Mouse (Mus musculus) 3134 (cell line): ENCODE results near the gene Pdia2.

ENCODE experiments used
- DNase-seq: peaks from one replicate; pipeline ENCODE4 v3.0.0-alpha.2; 2011; ENCODE audit warnings: low spot score; ENCODE audit not compliant: insufficient read length; ENCODE audit errors: extremely low read depth

Gene Pdia2

DNA sequence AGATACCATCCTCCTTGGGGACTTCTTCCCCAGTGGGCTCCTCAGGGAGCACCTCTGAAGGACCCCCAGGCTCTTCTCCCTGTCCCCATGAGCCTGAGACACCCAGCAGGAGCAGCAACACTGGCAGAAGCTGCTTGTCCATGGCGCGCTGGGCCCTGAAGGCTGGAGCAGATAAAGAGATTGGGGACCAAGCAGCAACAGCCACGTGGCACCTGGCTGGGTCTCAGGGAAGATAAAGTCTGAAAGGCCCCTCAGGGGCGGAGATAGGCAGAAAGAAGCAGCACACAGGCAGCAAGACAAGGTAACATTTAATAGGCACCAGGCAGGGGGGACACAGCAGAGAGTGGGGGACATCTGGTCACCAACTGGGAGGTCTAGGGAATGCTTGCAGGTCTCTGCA, at the start of gene Pdia2:
Gene Pdia2, minus strand, starts transcription at position 196 of the 400 bp plus-strand sequence.
- DNase-seq = no peak

DNA sequence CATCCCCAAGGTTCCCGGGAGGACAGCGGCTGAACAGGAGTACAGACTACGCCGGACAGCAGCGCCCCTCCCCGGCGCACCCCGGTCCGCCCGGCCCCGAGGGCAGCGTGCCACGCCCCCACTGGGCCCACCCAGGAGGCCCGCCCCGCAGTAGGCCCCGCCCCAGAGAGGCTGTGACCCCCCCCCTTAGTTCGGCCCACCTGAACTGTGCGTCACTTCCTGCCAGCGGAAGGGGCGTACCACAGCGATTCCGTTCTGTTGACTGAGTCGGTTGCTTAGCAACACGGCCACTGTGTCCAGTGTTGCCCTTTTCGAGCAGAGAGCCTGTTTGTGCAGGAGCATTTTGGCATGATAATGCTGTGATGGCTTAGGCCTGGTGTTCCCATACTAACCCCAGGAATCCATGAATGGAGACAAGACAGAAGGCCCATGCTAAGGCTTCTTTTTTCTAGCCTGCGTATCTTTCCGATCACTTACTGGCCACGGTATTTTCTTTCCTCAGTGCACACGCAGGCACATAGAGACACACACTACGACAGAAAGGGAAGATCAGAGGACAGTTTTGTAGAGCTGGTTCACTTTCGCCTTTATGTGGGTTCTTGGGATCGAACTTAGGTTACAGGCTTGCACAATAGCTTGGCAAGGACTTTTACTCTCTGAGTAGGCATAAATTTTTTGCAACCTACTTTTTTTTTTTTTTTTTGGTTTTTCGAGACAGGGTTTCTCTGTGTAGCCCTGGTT, 45.4 kb upstream of the Pdia2 start, which contains the start of gene Fam234a:
Gene Fam234a, minus strand, starts transcription at position 142 of the 741 bp plus-strand sequence.
- no peak for DNase-seq

DNA sequence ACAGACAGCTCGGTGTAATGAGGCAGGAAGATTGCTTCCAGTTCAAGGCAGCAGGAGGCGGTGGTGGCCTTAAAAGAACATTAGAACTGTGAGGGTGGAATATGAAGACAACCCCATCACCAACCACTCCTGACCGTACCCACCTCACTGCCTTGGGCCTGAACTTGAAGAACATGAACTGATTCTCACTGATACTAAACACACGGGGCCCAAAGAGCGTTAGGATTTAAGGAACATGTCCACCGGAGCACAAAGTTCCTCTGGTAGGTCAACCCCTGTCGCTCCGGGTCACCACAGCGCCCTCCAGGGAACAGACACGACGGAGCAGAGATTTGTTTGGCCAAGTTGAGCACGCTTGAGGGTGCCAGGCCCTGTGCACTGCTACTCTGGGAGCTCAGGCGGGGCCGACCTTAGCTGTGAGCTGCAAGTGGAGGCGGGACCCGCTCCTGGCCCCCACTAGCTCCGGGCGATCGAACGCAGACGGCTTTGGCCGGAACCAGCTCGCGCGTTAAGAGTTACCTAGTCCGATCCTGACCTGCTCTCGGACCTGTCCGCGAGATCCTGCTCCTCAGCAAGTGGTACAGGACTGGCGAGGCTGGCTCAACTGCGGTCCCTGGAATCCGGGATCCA, 44.7 kb upstream of the Pdia2 start:
- DNase-seq = peak; percentile 92

DNA sequence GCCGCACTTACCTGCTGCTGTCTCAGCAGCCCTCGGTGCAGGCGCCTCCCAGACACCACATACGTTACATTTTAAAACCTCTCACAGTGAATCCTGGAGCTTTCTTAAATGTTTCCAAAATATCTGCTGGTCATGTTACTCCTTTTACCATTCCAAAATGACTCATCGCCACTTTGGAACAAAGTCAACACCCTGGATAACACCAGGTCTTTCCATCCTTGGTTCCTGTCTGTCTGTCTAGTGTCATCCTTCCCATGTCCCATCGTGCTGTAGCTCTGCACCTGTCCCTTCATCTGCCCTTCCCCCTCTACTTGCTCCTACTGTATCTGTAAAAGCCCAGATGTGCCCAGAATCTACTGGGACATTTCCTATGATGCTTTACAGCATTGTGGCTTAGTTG, 42.1 kb upstream of the Pdia2 start:
- DNase-seq = peak; percentile 60

DNA sequence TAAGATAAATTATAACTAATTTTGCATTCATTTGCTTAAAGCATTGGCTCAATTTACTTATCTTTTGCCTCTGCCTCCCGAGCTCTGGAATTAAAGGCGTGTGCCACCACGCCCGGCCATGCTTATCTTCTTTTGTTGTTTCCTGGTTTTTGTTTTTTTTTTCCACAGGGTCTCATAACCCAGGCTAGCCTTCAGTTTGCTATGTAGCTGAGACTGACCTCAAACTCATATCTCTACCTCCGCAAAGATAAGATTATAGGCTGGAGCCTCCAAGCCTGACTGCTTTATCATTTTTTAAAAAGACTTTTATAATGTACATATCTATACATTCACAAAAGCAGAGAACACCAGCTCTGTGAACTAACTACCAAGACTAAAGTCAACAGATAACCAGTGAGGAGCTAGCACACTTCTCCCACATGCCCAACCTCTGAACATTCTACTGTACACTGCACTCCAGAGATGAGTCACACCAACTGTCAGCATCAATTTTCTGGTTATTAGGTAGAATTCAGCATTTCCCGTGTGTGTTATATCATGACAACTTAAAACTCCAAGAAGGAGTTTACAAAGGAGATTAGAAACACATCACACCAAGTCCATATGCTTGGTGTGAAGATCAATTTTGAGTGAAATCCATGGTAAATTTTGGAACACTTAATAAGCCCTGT, 41.4 kb upstream of the Pdia2 start:
- DNase-seq = no peak

DNA sequence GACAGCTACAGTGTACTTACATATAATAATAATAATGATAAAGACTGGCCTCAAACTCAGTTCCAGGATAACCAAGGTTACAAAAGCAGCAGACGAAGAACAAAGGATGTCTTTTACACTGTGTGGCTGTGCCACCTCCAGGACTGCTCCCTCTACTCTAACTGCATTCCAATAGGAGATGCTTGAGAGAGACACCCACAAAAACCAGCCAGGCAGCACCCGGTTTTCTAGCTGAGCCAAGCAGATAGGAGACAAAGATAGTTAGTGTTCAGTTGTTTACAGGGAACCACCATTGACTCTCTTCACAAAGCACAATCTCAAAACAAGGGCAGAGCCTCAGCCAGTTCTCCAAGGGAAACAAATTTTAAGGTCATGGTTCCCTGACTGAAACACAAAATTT, 40.7 kb upstream of the Pdia2 start:
- no peak for DNase-seq

DNA sequence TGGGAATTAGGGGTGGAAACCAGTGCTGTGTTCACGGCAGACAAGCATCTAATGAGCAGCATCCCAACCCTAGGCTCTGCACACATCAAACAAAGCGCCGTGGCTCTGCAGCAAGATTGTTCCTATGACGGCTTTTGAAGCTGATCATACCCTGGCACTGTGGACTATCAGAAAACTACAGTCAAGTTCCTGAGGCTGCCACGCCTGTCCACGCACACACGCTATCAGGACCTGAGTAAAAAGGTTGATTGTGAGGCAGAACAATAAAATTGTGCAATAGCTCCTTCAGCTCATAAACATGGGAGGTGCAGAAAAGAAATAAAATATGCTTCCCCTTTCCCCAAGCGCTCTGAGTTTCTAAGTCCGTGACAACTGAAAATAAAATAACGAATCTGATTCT, 38.8 kb upstream of the Pdia2 start:
- DNase-seq = no peak

DNA sequence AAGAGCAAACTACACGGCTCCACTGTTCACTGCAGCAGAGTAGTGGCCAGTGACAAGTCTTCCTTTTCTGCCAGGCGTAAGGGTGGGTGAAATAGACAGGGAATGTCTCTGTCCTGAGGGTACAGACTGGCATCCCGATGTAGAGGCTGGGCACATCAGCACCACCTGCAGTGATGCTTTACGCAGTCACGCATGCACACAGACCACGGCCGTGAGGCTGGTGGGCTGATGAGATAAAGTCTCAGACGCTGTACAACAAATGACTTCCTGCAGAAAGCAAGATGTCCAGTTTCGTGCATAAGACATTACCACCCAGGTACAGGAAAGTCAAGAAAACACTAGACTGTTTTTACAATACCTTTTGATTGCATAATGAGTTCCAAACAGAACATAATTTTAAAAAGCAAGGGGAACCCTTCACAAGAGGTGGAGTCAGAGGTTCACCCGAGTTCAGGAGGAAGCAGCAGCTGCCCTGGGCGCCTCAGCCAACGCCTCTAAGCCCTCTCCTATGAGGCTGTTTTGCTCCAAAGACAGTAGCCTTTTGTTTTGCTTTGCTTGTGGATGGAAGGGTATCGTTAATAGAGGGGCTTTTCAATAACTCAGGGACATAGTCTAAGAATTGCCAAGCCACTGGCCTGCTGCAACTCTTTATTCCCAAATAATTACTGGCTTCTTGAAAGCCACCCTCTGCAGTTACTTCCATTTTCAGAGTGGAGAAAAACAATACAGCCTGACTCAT, 36.4 kb upstream of the Pdia2 start:
- no peak for DNase-seq

DNA sequence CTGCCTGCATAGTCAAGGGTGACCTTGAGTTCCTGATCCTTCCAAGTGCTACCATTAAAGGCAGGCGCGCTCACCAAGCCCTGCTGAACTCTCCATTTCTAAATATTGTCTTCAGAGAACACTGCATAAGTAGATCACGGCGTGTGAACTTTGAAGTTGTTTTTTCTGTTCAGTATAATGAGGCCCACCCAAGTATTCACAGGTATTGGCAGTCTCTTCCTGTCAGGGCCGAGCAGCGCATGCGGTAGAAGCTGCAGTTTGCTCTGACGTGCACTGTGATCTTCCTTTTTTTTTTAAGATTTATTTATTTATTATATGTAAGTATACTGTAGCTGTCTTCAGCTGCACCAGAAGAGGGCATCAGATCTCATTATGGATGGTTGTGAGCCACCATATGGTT, 35.5 kb upstream of the Pdia2 start:
- DNase-seq = no peak

DNA sequence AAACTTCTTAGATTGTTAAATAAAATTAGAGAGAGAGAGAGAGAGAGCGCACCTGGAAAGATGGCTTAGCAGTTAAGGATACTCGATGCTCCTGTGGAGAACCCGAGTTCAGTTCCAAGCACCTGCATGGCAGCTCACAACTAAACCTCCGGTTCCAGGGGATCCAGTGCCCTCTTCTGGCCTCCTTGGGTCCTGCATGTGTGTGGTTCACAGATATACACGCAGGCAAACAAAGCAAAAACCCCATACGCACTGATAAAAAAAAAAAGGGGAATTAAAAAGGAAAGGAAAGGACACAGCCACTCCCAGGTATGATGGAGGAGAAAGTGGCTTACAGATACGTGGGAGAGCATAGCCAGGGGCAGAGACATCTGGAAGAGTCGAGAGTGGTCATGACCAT, 34.0 kb upstream of the Pdia2 start:
- no peak for DNase-seq

DNA sequence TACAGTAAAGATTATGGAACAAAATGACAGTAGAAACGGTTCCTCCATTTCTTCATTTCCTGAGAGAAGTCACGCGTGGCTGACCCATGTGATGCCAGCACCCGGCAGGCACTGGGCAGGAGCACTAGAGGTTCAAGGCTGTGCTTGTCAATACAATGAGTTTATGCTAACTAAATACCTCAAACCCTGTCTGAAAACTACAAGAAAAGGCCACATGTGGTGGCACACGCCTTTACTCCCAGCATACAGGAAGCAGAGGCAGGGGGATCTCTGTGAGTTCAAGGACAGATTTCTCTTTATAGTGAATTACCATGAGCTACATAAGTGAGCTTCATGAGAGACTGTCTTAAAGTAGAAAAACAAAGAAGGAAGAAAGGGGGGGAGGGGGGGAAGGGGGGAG, 32.3 kb upstream of the Pdia2 start:
- no peak for DNase-seq

DNA sequence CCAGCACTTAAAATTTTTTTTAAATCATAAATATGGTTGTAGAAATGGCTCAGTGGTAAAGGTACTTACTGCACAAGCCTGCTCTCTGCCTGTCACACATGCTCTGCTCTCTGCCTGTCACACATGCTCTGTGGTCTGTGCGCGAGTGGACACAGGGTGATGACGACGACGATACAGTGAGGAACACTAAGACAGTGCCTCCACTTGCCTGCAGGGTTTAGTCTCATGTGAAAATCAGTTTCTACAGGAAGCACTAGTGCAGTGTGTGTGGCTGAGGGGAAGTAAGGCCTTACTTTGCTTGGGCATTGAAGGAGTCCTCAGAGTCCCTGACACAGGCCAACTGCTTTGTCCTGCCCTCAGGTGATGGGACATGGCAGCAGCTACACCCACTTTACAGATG, 30.9 kb upstream of the Pdia2 start:
- no peak for DNase-seq

DNA sequence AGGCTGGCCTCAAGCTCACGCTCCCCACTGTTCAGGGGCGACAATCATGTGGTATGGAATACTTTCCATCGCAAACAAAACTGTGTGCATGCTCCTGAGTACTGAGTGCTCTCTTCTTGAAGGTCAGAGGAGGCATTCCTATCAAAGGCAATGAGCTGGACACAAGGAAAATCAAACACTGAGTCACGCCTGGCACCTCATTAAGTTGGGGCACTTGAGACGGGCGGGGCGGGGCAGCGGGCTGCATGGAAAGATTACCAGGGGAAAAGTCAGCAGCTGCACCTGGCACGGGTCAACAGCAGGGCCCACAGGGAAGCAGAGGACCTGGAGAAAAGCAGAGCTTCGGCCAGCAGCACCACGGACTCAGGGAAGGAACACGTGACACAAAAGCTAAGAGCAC, 26.3 kb upstream of the Pdia2 start:
- no peak for DNase-seq

DNA sequence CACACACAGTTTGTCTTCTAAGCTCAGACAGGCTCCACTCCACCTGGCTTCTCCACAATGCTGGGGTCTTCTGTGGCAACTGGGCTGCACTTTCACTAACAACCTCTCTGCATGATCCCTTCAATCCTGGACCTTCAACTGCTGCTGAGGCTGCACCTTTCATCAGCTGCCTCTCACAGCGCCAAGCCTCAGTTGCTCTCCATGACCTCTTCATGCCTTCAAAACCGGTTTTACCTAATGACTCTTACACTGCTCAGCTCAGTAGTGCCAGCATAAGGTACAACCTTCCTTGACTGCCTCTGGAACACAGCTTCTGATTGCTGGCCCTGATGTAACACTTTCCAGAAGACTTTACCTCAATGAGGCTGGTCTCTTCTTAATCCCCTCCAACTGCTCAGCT, 22.6 kb upstream of the Pdia2 start:
- no peak for DNase-seq

DNA sequence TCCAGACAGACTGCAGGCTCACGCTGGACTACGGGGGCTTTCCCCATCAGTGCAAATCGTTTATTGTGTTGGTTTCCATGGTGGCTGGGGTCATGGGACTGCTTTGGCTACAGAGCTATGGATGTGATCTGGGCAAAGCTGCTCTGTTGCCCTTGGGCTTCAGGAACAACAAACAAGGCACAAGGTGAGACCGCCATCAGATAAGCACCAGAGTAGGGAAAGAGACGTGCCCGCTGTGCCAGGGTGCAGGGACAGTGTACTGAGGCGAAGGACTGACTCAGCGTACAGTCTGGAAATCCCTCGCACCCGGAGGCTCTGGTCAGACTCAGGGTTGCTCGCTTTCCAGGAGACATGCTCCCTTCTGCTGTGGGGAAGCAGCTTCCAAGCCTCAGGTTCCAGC, 13.8 kb upstream of the Pdia2 start:
- DNase-seq = no peak

DNA sequence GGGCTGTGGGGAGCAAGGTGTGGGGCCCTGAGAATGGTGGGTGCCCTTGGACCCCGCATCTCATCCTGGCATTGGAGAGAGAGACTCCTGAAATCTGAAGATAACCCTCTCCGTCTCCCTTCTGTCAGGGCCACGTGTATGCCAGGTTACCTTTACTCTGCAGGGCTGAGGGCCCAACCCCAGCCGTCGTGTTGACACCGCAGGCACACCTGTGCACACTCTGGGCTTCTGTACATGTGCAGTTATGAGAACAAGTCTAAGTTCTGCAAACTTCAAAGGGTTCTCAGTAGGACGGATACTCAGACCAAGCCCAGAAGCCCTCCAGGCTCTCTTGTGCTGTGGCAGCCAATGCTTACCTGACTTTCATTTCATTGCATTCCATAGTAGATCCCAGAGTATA, 13.4 kb upstream of the Pdia2 start:
- no peak for DNase-seq

DNA sequence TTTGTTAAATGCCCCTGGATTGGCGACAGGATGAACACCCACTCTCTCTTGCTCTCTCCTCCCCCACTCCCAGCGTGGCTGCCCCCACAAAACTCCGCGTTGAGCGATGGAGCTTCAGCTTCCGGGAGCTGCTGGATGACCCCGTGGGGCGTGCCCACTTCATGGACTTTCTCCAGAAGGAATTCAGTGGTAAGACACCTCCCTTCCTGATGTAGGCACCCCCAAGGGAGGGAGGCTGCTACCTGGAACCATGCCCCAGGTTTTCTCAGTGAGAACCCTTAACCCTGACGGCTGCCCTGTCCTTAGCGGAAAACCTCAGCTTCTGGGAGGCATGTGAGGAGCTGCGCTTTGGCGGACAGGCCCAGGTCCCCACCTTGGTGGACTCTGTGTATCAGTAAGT, 8.8 kb upstream of the Pdia2 start, which contains the start of gene Arhgdig:
Gene Arhgdig, minus strand, starts transcription at position 101 of the 400 bp plus-strand sequence.
- DNase-seq = no peak

DNA sequence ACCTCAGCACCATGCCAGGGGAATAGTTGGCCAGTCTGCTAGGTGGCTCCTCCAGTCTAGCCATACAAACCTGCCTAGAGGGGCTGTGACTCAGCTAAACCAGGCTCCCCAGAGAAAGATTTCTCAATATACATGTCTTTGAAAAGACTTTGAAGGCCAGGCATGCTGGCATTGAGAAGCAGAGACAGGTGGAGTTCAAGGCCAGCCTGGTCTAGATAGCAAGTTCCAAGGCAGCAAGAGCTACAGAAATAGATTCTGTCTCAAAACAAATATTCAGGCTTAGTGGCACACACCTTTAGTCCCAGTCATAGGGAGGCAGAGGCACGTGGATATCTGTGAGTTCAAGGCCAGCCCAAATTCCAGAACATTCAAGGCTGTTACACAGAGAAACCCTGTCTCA, 7.5 kb upstream of the Pdia2 start:
- DNase-seq = no peak

DNA sequence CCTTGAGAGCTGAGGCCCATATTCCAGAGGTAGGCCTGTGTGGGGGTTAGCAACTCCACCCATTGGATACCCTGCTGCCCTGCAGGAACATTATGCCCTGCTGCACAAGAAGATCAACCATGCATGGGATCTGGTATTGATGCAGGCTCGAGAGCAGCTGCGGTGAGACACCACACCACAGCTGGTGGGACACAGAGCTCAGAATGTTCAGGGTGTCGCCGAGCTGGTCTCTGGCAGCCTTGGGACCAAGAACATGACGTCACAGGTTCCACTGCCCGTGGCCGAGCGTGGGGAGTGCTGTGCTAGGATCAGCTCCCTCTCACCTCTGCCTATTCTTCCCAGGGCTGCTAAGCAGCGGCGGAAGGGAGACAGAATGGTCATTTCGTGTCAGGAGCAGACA, 5.9 kb upstream of the Pdia2 start:
- DNase-seq = no peak

DNA sequence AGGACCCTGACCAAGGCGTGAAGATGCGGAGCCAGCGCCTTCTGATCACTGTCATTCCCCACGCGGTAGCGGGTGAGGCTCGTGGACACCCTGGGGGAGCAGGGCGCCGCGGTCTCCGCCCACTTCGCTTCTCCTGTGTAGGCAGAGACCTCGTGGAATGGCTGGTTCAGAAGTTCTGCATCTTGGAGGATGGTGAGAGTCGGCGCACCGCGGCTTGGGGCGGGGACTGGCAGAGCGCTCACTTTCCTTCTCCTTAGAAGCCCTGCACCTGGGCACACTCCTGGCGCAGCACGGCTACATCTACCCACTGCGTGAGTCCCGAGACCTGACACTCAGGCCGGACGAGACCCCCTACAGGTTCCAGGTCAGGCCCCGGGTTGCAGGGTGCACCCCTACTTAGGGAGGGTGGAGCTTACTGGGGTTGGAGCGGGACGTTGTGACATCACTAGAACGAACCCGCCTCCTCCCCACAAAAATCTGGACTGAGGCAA, 4.5 kb upstream of the Pdia2 start:
- peak; percentile 75 for DNase-seq

DNA sequence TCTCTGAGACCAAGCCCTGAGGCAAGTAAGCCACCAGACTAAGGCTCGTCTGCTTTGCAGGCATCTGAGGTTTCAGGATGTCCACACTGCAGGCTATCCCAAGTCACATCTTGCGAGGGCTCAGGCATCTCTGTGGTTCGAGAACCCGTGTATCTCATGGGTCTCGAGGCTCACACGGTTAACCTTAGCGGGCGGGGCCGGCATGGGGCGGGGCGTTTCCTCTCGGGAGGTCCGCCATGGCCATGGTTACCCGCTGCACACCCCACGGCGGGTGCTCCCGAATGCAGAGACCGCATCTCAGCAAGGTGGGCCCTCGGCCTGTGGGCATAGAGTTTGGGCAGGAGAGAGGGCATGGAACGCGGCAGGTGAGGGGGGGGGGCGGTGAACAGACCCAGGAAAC, 3.9 kb upstream of the Pdia2 start, which contains the start of gene Rgs11:
Gene Rgs11, plus strand, starts transcription at position 215 of the 400 bp plus-strand sequence.
- no peak for DNase-seq
